Mouse (Mus musculus): ENCODE data around the gene Gm17361.
"Not testable (repeated sequence)": the region's sequence is repeated elsewhere in the genome, so short reads cannot be mapped to it uniquely, and the experiment has no call there.

Gm17361 gene

DNA sequence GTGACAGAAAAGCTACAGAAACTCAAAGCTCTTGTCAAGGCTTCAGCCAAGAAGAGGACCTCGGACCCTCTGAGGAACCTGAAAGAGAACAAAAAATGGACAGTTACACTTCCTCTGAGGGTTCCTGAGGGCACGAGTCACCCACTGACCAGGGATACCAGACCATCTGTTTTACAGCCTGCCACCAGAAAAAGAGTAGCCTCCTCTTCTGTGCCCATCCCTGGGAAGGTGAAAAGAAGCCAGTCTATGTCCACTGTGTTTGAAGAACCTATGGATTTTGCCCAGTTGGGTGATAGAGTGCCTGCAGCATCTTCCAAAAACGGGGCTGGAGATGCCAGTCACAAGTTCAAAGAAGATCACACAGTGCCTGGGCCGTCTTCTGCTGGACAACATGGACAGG, at the start of gene Gm17361:
TSS of gene Gm17361 (plus strand) at position 301 of the 400 bp plus-strand sequence.
- DNase-seq = not testable (repeated sequence)

All from embryo, embryonic 11 days (tissue).